Mouse (Mus musculus): ENCODE data around the gene Hand2.

Hand2 gene

GRCm38 (mm10) chr8:57324671-57325070 is 3.9 kb downstream of the Hand2 start:
- no peak for DNase-seq (ENCODE audit: low spot score)

GRCm38 (mm10) chr8:57325111-57325891 is 4.5 kb downstream of the Hand2 start:
- DNase-seq (ENCODE audit: low spot score): no peak

GRCm38 (mm10) chr8:57326091-57327065 is 5.6 kb downstream of the Hand2 start:
- DNase-seq (ENCODE audit: low spot score): no peak

GRCm38 (mm10) chr8:57327281-57328160 is 6.7 kb downstream of the Hand2 start:
- no peak for DNase-seq (ENCODE audit: low spot score)

DNA sequence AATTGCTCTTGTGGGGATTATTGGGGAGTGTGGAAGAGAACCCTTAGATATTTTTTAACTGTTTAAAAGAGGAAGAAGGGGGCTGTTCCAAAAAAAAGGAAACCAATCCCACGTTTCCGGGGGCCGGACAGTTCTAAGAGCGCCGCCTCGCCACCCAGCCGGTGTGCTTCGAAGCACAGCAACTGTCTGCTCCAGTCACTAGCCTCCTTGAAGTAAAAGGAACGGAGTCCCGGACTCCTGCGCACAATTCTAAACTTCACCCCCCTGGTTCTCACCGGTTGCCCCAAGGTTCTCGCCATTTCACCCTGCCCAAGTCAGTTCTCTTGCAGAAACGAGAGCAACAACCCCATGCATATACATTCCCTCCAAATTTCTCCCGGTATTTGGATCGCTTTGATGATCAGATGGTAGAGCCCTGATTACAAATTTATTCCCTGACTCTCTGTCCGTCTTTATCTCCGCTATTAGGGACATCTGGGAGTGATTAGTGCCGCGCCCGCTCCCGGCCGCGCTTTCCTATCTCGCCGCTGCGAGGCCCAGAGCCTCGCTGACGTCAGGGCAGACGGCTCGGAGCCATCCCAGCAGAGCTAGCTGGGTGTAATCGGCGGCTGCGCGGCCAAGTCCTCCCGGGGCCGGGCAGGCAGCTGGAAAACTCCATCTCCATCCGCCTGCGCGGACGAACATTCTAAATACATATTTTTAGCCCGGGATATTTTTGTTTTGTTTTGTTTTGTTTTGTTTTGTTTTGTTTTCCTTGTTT is 7.6 kb downstream of the Hand2 start:
- no peak for DNase-seq (ENCODE audit: low spot score)

DNA sequence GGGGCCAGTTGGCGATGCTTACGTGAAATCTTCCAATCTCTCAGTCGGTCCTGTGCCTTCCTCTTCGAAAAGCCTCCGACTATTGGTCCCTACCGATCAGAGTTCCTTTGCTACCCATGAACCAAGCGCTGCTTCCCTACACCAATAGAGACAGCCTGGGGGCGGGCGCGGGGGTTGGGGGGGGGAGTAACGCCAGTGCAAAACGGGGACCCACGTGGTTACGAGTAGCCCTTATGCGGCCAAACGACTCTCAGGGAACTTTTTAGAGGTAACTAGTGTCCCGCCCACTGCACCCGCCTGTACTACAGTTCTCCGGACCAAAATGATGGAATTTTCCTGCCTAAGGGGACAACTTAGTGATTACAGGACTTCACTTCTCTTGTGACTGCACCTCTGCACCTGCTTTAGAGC is 8.2 kb downstream of the Hand2 start:
- DNase-seq (ENCODE audit: low spot score): no peak

DNA sequence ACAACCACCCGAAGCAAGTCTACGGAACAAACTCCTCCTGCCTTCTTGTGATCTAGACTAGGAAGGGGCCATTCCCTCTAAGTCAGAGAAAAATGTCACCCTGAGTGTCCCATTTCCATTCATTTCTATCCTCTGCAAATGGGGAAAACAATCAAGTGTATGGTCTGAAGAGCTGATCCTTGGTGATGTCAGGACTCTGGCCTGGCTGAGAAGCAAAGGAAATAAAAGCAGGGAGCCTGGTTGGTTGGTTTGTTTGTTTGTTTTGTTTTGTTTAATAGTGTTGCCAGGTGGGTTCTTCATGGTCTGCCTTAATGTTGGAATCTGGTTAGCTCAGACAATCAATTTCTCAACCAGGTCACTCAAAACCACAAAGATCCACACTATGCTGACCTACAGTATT is 9.3 kb downstream of the Hand2 start:
- DNase-seq (ENCODE audit: low spot score): no peak

DNA sequence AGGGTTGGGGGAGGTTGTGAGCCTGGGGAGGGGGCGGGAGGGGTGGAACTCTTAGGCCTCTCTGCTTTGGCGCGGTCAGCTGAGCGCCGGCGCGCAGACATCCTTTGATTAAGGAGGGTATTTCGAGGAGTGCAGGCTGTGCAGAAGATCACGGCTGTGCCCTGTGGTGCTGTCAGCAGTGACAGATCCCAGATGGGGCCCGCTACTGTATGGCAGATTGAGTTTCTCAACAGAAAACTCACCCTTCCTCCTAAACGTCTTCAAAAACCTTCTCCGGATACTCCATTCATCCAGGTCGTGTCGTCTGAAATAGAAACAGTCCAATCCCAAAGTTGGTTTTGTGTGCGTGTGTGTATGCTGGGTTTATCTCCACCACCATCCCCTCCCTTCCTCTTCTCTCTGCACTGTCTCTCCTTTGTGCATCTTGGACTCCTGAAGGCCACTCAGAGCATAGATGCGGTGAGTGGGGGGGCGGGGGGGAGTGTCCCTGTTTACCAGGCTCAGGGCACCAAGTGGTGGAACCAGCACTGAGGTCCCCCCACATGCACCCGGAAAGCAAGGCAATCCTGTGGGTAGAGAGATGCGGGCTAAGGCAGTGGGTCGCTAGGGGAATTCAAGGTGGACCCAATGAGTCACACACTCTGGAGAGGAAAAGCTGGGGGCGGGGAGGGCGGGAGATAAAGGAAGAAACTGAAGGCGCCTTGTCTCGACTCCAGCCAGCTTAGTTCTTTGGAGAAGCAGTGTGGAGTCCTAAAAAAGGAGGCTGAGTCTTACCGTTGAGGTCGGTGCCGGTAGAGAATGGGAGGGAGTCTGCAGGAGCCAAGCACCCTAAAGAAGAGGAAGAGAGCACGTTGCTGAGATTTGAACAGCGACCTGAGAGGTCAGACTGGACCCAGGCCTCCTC is 11.2 kb downstream of the Hand2 start:
- no peak for DNase-seq (ENCODE audit: low spot score)

GRCm38 (mm10) chr8:57332676-57333482 is 12.1 kb downstream of the Hand2 start:
- no peak for DNase-seq (ENCODE audit: low spot score)

DNA sequence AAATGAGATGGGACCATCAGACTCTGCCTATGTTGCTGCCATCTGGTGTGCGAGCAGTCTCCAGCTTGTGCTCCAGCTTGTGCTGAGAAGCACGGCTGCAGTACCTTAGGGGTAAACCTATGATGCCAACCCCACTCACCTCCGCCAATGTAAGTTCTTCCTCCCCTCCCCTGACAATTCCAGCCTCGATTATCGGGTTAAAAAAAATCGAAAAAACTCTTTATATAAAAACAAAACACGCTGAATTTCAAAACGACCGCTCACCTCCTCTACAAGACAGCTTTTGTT is 12.6 kb downstream of the Hand2 start:
- no peak for DNase-seq (ENCODE audit: low spot score)

DNA sequence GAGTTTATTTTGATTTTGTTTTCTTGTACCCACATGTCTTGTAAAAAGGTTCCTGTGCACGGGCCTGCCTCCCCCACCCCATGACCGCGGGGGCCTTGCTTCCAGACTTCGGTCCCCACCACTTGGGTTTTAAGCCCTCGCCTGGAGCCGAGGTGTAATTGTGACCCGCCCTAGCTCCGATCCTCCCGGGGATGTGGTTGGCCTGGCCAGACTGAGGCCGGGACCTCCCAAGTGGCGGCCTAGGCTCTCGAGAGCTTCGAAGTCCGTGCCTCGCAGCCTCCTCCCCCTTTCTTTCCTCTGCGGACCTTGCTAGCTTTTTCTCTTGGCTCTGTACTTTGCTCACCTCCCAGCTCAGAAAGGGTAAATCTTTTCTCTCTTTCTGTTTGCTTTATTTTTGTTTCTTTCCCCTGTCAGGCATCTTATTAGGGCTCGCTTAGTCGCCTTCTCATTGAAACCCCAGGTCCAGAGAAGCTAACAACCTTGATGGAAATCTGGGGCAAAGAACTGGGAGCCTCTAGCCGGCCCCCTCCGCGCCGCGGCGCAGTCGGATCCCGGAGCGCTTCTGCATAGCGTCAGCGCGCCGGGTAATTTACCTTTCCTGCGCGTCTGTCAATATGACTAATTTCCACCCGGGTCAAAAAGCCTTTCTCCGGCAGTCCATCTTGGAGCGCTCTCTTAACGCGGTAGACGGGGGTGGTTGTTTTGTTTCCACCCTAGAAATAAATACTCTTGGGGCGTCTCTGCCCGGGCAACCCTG is 13.2 kb downstream of the Hand2 start:
- DNase-seq (ENCODE audit: low spot score): no peak

GRCm38 (mm10) chr8:57334714-57335113 is 13.9 kb downstream of the Hand2 start:
- DNase-seq (ENCODE audit: low spot score): no peak

GRCm38 (mm10) chr8:57337271-57338030 is 16.7 kb downstream of the Hand2 start:
- DNase-seq (ENCODE audit: low spot score): no peak

- no peak for DNase-seq (ENCODE audit: low spot score)
Observed at GRCm38 (mm10) chr8:57339711-57340650, 19.2 kb downstream of the Hand2 start.

- DNase-seq (ENCODE audit: low spot score): no peak
Observed at GRCm38 (mm10) chr8:57340840-57341540, 20.2 kb downstream of the Hand2 start.

- no peak for DNase-seq (ENCODE audit: low spot score)
Observed at GRCm38 (mm10) chr8:57341541-57341840, 20.7 kb downstream of the Hand2 start.

Measured in urinary bladder, postnatal 10 days (tissue).